Mouse (Mus musculus) bone marrow macrophage, adult 2 months (primary cell): ENCODE data around the gene Esp38. TPM values are rescaled to one million over a fixed set of nuclear protein-coding genes. Genes with fewer than 3 reads are reported as not detected.
"Not testable (repeated sequence)": the region's sequence is repeated elsewhere in the genome, so short reads cannot be mapped to it uniquely, and the experiment has no call there.

Experiments
- H3K27ac ChIP-seq: 2 replicates; pipeline ENCODE4 v1.5.1; 2012; ENCODE audit warnings: low read depth, low read length; ENCODE audit not compliant: insufficient read depth
- H3K4me1 ChIP-seq: 2 replicates; pipeline ENCODE4 v1.6.1; 2012; ENCODE audit warnings: low read length; ENCODE audit not compliant: control insufficient read depth, insufficient read depth
- H3K4me3 ChIP-seq: 2 replicates; pipeline ENCODE4 v1.5.1; 2012; ENCODE audit warnings: mild to moderate bottlenecking, low read length, moderate library complexity; ENCODE audit not compliant: insufficient read depth
- CTCF ChIP-seq: IDR thresholded peaks from 2 replicates; pipeline ENCODE4 v1.5.1; 2012; ENCODE audit warnings: low read depth, mild to moderate bottlenecking, low read length, moderate library complexity
- POLR2A ChIP-seq: IDR thresholded peaks from 2 replicates; pipeline ENCODE4 v1.6.1; 2012; ENCODE audit warnings: mild to moderate bottlenecking, low read depth, low read length, borderline replicate concordance
- polyA plus RNA-seq: library from polyadenylated mRNA; stranded (reverse); fragments of >200 nt; gene quantifications from 2 replicates; pipeline ENCODE4 v1.2.4, GENCODE M21; 2012; ENCODE audit not compliant: missing spikeins, insufficient read depth, insufficient read length

The Esp38 gene
- polyA plus RNA-seq, result not detected in 2 replicates

DNA sequence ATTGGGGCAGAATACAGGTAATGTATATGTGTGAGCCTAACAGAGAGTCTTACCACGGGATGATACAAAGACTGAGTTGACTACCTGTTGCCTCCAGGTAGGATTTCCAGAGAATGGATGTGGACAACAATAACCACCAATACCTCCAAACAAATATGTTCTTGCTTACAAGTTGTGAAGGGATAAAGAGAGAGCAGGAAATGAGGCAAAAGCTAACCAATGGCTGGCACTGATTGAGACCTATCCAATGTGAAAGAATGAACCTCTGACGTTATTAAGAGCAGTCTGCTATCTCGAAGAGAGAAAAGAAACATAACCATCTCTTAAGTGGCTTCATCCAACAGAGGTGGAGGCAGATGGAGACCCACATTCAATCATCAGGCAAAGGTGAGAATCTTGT, at the start of gene Esp38:
Gene Esp38 (plus strand): TSS at position 301 of the 400 bp plus-strand sequence.
- H3K4me3 ChIP-seq, result no peak within 1 kb of the TSS
- H3K4me1 ChIP-seq, result no peaks in the 10 kb centered on the region
- TF ChIP-seq CTCF, result no peak
- no peak for TF ChIP-seq POLR2A
- H3K27ac ChIP-seq, result no peak within 1 kb of the TSS

DNA sequence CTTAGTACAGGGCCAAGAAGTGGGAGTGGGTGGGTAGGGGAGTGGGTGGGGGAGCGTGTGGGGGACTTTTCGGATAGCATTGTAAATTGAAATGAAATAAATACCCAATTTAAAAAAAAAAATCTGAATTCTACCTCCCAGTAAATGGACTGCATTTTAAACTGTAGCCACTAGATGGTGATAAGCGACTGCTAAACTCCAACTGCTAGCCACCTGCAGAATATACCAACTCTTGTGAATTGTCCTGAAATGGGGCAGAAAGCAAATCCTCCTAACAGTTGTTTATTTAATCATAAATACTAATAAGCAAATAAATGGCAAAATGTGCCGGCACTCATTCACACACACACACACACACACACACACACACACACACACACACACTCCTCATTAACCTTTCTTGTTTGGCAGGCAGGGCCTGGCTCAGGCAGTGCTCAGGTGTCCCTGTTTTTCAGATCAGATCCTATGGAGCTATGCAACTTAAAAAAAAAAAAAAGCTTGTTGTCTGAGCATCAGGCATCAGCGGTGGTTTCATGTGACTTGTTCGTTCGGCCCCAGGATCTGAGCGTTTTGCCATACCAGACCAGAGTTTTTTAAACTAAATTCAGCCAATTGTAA, 47.3 kb upstream of the Esp38 start:
- H3K27ac ChIP-seq, H3K4me3 ChIP-seq, H3K4me1 ChIP-seq: not testable (repeated sequence)

Other genes starting within 250 kb of the Esp38 start
- gene AC192777.2, start 144.9 kb downstream of the Esp38 start, polyA plus RNA-seq, result not detected in 2 replicates